ENCODE assay signal across 8 mouse cellular contexts in the genomic region with DNA sequence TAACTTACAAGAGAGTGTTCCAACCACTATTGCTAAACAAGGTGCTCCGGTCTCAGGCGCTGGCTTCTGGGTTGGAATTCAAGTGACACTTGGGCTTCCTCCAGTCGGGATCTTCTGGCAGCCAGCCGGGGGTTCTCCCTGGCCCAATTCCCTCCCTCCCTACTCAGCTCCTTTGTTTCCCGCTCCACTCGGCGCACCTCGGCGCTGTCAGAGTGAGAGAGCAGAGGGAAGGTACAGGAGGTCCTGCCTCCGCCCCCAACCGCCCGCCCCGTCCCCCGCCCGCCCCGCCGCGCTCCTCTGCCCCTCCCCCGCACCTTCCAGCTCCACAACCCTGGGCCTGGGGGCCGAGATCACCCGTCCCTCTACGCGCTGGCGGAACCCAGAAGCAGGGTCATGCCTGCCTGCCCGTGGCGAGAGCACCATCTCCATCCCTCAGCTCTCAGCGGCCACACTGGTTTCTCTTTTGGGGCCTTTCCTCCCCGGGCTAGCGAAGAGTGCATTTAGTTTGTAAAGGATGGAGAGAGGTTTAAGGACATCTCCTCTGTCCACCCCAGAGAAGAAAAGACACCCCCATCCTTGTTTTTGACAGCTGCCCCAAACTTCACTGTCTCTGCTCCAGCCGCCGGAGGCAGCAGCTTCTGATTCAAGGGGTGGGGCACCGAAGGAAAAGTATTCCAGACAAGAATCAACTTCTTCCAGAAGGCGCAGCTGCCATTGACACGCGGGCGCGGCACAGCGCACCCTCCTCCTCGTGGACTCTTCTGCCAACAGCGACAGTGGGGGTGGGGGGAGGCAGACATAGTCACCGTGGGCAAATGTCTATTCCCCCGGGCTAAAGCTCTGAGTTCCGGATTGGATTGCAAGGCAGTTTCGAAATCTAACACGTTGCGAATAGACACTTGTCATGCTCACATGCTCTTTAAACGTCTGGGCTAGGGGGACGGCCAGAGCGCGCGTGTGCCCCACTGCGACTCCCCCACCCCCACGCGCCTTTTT. TPM values are rescaled to one million over a fixed set of nuclear protein-coding genes. Genes with fewer than 3 reads are reported as not detected.
DNase-seq lines count a peak whose midpoint lies in the region; ATAC-seq and TF ChIP-seq lines count a peak whose summit lies in the region.

No protein-coding gene starts in this region.

- peak overlapping the region; percentile 94 for H3K4me3 ChIP-seq in gastrocnemius, adult 2 months
- H3K4me3 ChIP-seq in hindbrain, embryonic 15.5 days, result peak overlapping the region; percentile 59
- H3K4me3 ChIP-seq in liver, adult 2 months (ENCODE audit: insufficient read depth, low read depth, low read length), result peak overlapping the region; percentile 65
- peak overlapping the region; percentile 57 for H3K4me3 ChIP-seq in midbrain, postnatal 0 days (ENCODE audit: low read depth, low read length)
- H3K4me3 ChIP-seq in stomach, embryonic 16.5 days (replicated peaks; ENCODE audit: low read length), result peak overlapping the region; percentile 64

- peaks cover 55% of the 10 kb centered on the region for H3K4me1 ChIP-seq in hindbrain, embryonic 15.5 days (replicated peaks)
- peaks cover 10% of the 10 kb centered on the region for H3K4me1 ChIP-seq in liver, adult 2 months (ENCODE audit: control insufficient read depth, insufficient read depth, low read length)
- peaks cover 14% of the 10 kb centered on the region for H3K4me1 ChIP-seq in midbrain, postnatal 0 days (ENCODE audit: insufficient read depth, low read length)
- H3K4me1 ChIP-seq in stomach, embryonic 16.5 days (ENCODE audit: control insufficient read depth, insufficient read depth, low read length), result peaks cover 7% of the 10 kb centered on the region; the same call in 1 of the 2 replicates

- ATAC-seq in frontal cortex, adult (ENCODE audit: low TSS enrichment), result no peak
- peak; percentile 50; the same call in 1 of the 2 replicates for ATAC-seq in hindbrain, embryonic 15.5 days (ENCODE audit: low FRiP score, low read depth)
- peak; percentile 33; the same call in 1 of the 2 replicates for ATAC-seq in midbrain, postnatal 0 days (ENCODE audit: low FRiP score)
- ATAC-seq in stomach, embryonic 16.5 days (ENCODE audit: insufficient read depth, low FRiP score), result peak; percentile 72

- DNase-seq in frontal cortex, postnatal 10 days (ENCODE audit: low spot score in 2 of 2), result peak; percentile 26
- peak; percentile 38 for DNase-seq in c-Kit-positive CD71-positive TER-119-positive erythroid progenitor cells, embryonic 14.5 days (ENCODE audit: low spot score)
- DNase-seq in gastrocnemius, adult 2 months, result peak; percentile 87
- DNase-seq in liver, adult 2 months (ENCODE audit: extremely low read depth, low read depth, low spot score), result peak; percentile 92
- DNase-seq in midbrain, postnatal 0 days (ENCODE audit: low spot score), result peak; percentile 60

- TF ChIP-seq POLR2A in liver, adult 2 months (IDR thresholded peaks at IDR 0.05; ENCODE audit: extremely low read depth, insufficient read depth, low read length), result peak; percentile 89

- no peaks in the 10 kb centered on the region for H3K9me3 ChIP-seq in hindbrain, embryonic 15.5 days
- no peaks in the 10 kb centered on the region for H3K9me3 ChIP-seq in midbrain, postnatal 0 days (ENCODE audit: low read length)
- H3K9me3 ChIP-seq in stomach, embryonic 16.5 days (replicated peaks; ENCODE audit: control insufficient read depth, low read length), result no peaks in the 10 kb centered on the region

- H3K9ac ChIP-seq in hindbrain, embryonic 15.5 days, result peak overlapping the region; percentile 34
- H3K9ac ChIP-seq in liver, adult 2 months (ENCODE audit: low read depth, low read length), result peak overlapping the region; percentile 89
- no peak overlapping the region for H3K9ac ChIP-seq in midbrain, postnatal 0 days (replicated peaks; ENCODE audit: low read length, poor library complexity, severe bottlenecking)
- H3K9ac ChIP-seq in stomach, embryonic 16.5 days (ENCODE audit: low read length), result peak overlapping the region; percentile 89

- H3K27me3 ChIP-seq in hindbrain, embryonic 15.5 days, result peaks cover 5% of the 10 kb centered on the region
- no peaks in the 10 kb centered on the region for H3K27me3 ChIP-seq in liver, adult 2 months (ENCODE audit: control insufficient read depth, insufficient read depth, low read length)
- H3K27me3 ChIP-seq in midbrain, postnatal 0 days (ENCODE audit: insufficient read depth, low read length), result peaks cover 21% of the 10 kb centered on the region
- no peaks in the 10 kb centered on the region for H3K27me3 ChIP-seq in stomach, embryonic 16.5 days (ENCODE audit: control insufficient read depth, insufficient read depth, low read length)

- peak overlapping the region; percentile 90 for H3K27ac ChIP-seq in gastrocnemius, adult 2 months
- H3K27ac ChIP-seq in hindbrain, embryonic 15.5 days (replicated peaks), result peak overlapping the region; percentile 90
- peak overlapping the region; percentile 98 for H3K27ac ChIP-seq in liver, adult 2 months (replicated peaks; ENCODE audit: insufficient read depth, low read depth, low read length)
- H3K27ac ChIP-seq in midbrain, postnatal 0 days (ENCODE audit: low read depth, low read length), result peak overlapping the region; percentile 38; the same call in 1 of the 2 replicates
- H3K27ac ChIP-seq in stomach, embryonic 16.5 days (ENCODE audit: low read length), result peak overlapping the region; percentile 99

- peak overlapping the region; percentile 99 for H3K4me2 ChIP-seq in hindbrain, embryonic 15.5 days
- H3K4me2 ChIP-seq in midbrain, postnatal 0 days (ENCODE audit: low read depth, low read length, poor library complexity, severe bottlenecking), result peak overlapping the region; percentile 99
- H3K4me2 ChIP-seq in stomach, embryonic 16.5 days (ENCODE audit: low read depth, low read length), result peak overlapping the region; percentile 96

- intact Hi-C loops in gastrocnemius, adult 2 months (cut with DNase I), result loop anchor here (5.0 kb wide), 1 partner anchor 94 kb away; no protein-coding TSS in a partner anchor

- peak; percentile 13; the same call in 1 of the 2 replicates for TF ChIP-seq CTCF in gastrocnemius, adult 2 months (IDR thresholded peaks at IDR 0.05)
- no peak for TF ChIP-seq CTCF in liver, adult 2 months (IDR thresholded peaks at IDR 0.05; ENCODE audit: low read depth, low read length)
- TF ChIP-seq CTCF in midbrain, postnatal 0 days (IDR thresholded peaks at IDR 0.05), result no peak

- H3K36me3 ChIP-seq in hindbrain, embryonic 15.5 days, result no peaks in the 10 kb centered on the region
- no peaks in the 10 kb centered on the region for H3K36me3 ChIP-seq in liver, adult 2 months (ENCODE audit: control insufficient read depth, insufficient read depth, low read length)
- no peaks in the 10 kb centered on the region for H3K36me3 ChIP-seq in midbrain, postnatal 0 days (ENCODE audit: insufficient read depth, low read length)
- H3K36me3 ChIP-seq in stomach, embryonic 16.5 days (ENCODE audit: control insufficient read depth, insufficient read depth, low read length), result no peaks in the 10 kb centered on the region

- WGBS in hindbrain, embryonic 15.5 days, result under 1% methylated on average over 49 of the region's 54 CpGs
- WGBS in liver, adult 2 months, result under 1% methylated on average over 54 of the region's 54 CpGs
- WGBS in midbrain, postnatal 0 days, result under 1% methylated on average over 38 of the region's 54 CpGs
- WGBS in stomach, embryonic 16.5 days, result 0% methylated on average over 54 of the region's 54 CpGs

- peaks cover 5% of the 10 kb centered on the region; the same call in 1 of the 2 replicates for H3K79me2 ChIP-seq in liver, adult 2 months (ENCODE audit: control insufficient read depth, insufficient read depth, low read length)

RNA-seq across cellular contexts. Expression of a gene that starts 2.1 kb away (rescaled TPM):
- 1 to 10 TPM; 3.1 to 8.5 TPM for total RNA-seq in gastrocnemius, adult 2 months (2021)
- polyA plus RNA-seq in hindbrain, embryonic 15.5 days (2015; fragmentation: Nextera tagmentation; extraction: Ambion mirVana), result 14.6 and 16.2 TPM in 2 replicates
- 10.6 and 16.2 TPM in 2 replicates for total RNA-seq in liver, adult 2 months (2014; rRNA removed)
- 14.5 and 17.0 TPM in 2 replicates for polyA plus RNA-seq in liver, adult 2 months (2012; rRNA removed)
- 5.6 and 5.8 TPM in 2 replicates for total RNA-seq in midbrain, postnatal 0 days (2014; rRNA removed)
- 3.8 and 4.2 TPM in 2 replicates for polyA plus RNA-seq in midbrain, postnatal 0 days (2015; fragmentation: Nextera tagmentation; extraction: Ambion mirVana)
- polyA plus RNA-seq in stomach, embryonic 16.5 days (2015; fragmentation: Nextera tagmentation; extraction: Ambion mirVana), result 56.5 and 60.1 TPM in 2 replicates

Comparison
In these comparisons a context has a peak if more than half of its experiments do, and no peak if none do; other contexts are left out.
1. DNase-seq: peak in every context shown above with its lines; median percentile 92 in liver, adult 2 months; 87 in gastrocnemius, adult 2 months; 60 in midbrain, postnatal 0 days; 38 in c-Kit-positive CD71-positive TER-119-positive erythroid progenitor cells, embryonic 14.5 days; 26 in frontal cortex, postnatal 10 days.
2. H3K27ac ChIP-seq: peak in every context shown above with its lines; median percentile 99 in stomach, embryonic 16.5 days; 98 in liver, adult 2 months; 90 in gastrocnemius, adult 2 months; 90 in hindbrain, embryonic 15.5 days; 38 in midbrain, postnatal 0 days.